ENCODE assay signal across 9 mouse cellular contexts in genomic region chr11:4821492-4822445, GRCm38 (mm10). TPM values are rescaled to one million over a fixed set of nuclear protein-coding genes. Genes with fewer than 3 reads are reported as not detected.
DNase-seq lines count a peak whose midpoint lies in the region; ATAC-seq and TF ChIP-seq lines count a peak whose summit lies in the region.
"Had no signal": no experiment of that assay in that cellular context is flagged by ENCODE, and none has a peak within 500 bp of the region (broad histone marks: within the 10 kb centered on the region; RNA-seq: fewer than 3 reads in every experiment).

No protein-coding gene starts in this region.

- no peak overlapping the region for H3K4me3 ChIP-seq in lung, embryonic 14.5 days (ENCODE audit: low read depth, low read length)
- H3K4me3 ChIP-seq in midbrain, postnatal 0 days (ENCODE audit: low read depth, low read length) = no peak overlapping the region
- H3K4me3 ChIP-seq: heart, embryonic 15.5 days had no signal

- H3K27ac ChIP-seq in lung, embryonic 14.5 days (ENCODE audit: low read depth) = no peak overlapping the region
- H3K27ac ChIP-seq in midbrain, postnatal 0 days (ENCODE audit: low read depth, low read length) = no peak overlapping the region
- H3K27ac ChIP-seq: heart, embryonic 15.5 days had no signal

- H3K4me2 ChIP-seq in lung, embryonic 14.5 days = no peak overlapping the region
- H3K4me2 ChIP-seq in midbrain, postnatal 0 days (ENCODE audit: low read depth, low read length, poor library complexity, severe bottlenecking) = no peak overlapping the region
- H3K4me2 ChIP-seq: heart, embryonic 15.5 days had no signal

- ATAC-seq in lung, embryonic 14.5 days (ENCODE audit: insufficient read depth) = no peak
- ATAC-seq in midbrain, postnatal 0 days (ENCODE audit: low FRiP score) = peak; percentile 52; the same call in 1 of the 2 replicates
- ATAC-seq in cerebellum, adult (ENCODE audit: insufficient number of reproducible peaks, low FRiP score, low TSS enrichment) = no peak

- 43% methylated on average over 7 of the region's 7 CpGs for WGBS in lung, embryonic 14.5 days
- 43% methylated on average over 7 of the region's 7 CpGs for WGBS in midbrain, postnatal 0 days

- H3K9ac ChIP-seq in lung, embryonic 14.5 days = no peak overlapping the region
- H3K9ac ChIP-seq in midbrain, postnatal 0 days (replicated peaks; ENCODE audit: low read length, poor library complexity, severe bottlenecking) = no peak overlapping the region
- H3K9ac ChIP-seq: heart, embryonic 15.5 days had no signal

- H3K4me1 ChIP-seq in lung, embryonic 14.5 days (ENCODE audit: insufficient read depth) = no peaks in the 10 kb centered on the region
- no peaks in the 10 kb centered on the region for H3K4me1 ChIP-seq in midbrain, postnatal 0 days (ENCODE audit: insufficient read depth, low read length)
- H3K4me1 ChIP-seq: heart, embryonic 15.5 days had no signal

- peak; percentile 66 for TF ChIP-seq CTCF in lung, embryonic 14.5 days (IDR thresholded peaks at IDR 0.05; ENCODE audit: low read depth)
- peak; percentile 88 for TF ChIP-seq CTCF in midbrain, postnatal 0 days (IDR thresholded peaks at IDR 0.05)

- H3K27me3 ChIP-seq in lung, embryonic 14.5 days (ENCODE audit: insufficient read depth, low read length) = no peaks in the 10 kb centered on the region
- H3K27me3 ChIP-seq in midbrain, postnatal 0 days (ENCODE audit: insufficient read depth, low read length) = no peaks in the 10 kb centered on the region
- H3K27me3 ChIP-seq: heart, embryonic 15.5 days had no signal

- no peaks in the 10 kb centered on the region for H3K9me3 ChIP-seq in lung, embryonic 14.5 days (ENCODE audit: low read depth, low read length)
- H3K9me3 ChIP-seq in midbrain, postnatal 0 days (ENCODE audit: low read length) = no peaks in the 10 kb centered on the region
- H3K9me3 ChIP-seq: heart, embryonic 15.5 days had no signal

- H3K36me3 ChIP-seq in lung, embryonic 14.5 days (ENCODE audit: insufficient read depth) = peaks cover 6% of the 10 kb centered on the region; the same call in 1 of the 2 replicates
- H3K36me3 ChIP-seq in midbrain, postnatal 0 days (ENCODE audit: insufficient read depth, low read length) = no peaks in the 10 kb centered on the region
- H3K36me3 ChIP-seq: heart, embryonic 15.5 days had no signal

- peak; percentile 35 for DNase-seq in cerebellum, adult 9-10 months
- no peak for DNase-seq in cerebellum, adult 8-10 months
- DNase-seq in lung, embryonic 14.5 days = peak; percentile 80
- no peak for DNase-seq in lung, adult 18-20 months
- peak; percentile 24 for DNase-seq in embryo, embryonic 11.5 days (ENCODE audit: low read depth, low spot score)
- peak; percentile 88 for DNase-seq in midbrain, postnatal 0 days (ENCODE audit: low spot score)
- no peak for DNase-seq in layer of hippocampus, postnatal 36 days

RNA-seq across cellular contexts. Expression of gene Nf2, which starts 27.6 kb away (rescaled TPM):
- 43.3 and 47.6 TPM in 2 replicates for polyA plus RNA-seq in lung, embryonic 14.5 days (2014; fragmentation: Nextera tagmentation; extraction: Ambion mirVana)
- total RNA-seq in midbrain, postnatal 0 days (2014; rRNA removed) = 103 and 107 TPM in 2 replicates
- polyA plus RNA-seq in midbrain, postnatal 0 days (2015; fragmentation: Nextera tagmentation; extraction: Ambion mirVana) = 48.4 and 51.5 TPM in 2 replicates
- 100 to 1,000 TPM in 1 of 2 experiments, 10 to 100 TPM in 1; 92.9 to 101 TPM for total RNA-seq in layer of hippocampus, postnatal 36 days (2021)

RNA-seq across cellular contexts. Expression of gene Nipsnap1, which starts 52.0 kb away (rescaled TPM):
- 32.0 and 32.4 TPM in 2 replicates for polyA plus RNA-seq in lung, embryonic 14.5 days (2014; fragmentation: Nextera tagmentation; extraction: Ambion mirVana)
- total RNA-seq in midbrain, postnatal 0 days (2014; rRNA removed) = 133 and 170 TPM in 2 replicates
- 130 and 133 TPM in 2 replicates for polyA plus RNA-seq in midbrain, postnatal 0 days (2015; fragmentation: Nextera tagmentation; extraction: Ambion mirVana)
- 10 to 100 TPM; 81.2 to 86.8 TPM for total RNA-seq in layer of hippocampus, postnatal 36 days (2021)

Comparison
In these comparisons a context has a peak if more than half of its experiments do, and no peak if none do; other contexts are left out.
1. DNase-seq: peak in cerebellum, adult 9-10 months (single experiment), lung, embryonic 14.5 days (single experiment), embryo, embryonic 11.5 days (single experiment) and midbrain, postnatal 0 days (single experiment); none in cerebellum, adult 8-10 months (single experiment), lung, adult 18-20 months (0 of 2) and layer of hippocampus, postnatal 36 days (0 of 2).